Mouse (Mus musculus) heart, embryonic 14.5 days (tissue): Measurements from ENCODE around the gene Ubald2. TPM values are rescaled to one million over a fixed set of nuclear protein-coding genes. Genes with fewer than 3 reads are reported as not detected.
"Not testable (repeated sequence)": the region's sequence is repeated elsewhere in the genome, so short reads cannot be mapped to it uniquely, and the experiment has no call there.

ENCODE experiments used
- ATAC-seq: fragments of 200-750 bp; cut with Nextera tagmentation; 2 replicates; pipeline ENCODE4 v1.8.0; 2017; ENCODE audit warnings: low read depth, moderate TSS enrichment; ENCODE audit not compliant: insufficient number of reproducible peaks, insufficient read depth, low FRiP score
- H3K27ac ChIP-seq, 2 experiments: fragments of 200-500 bp in 1 of 2; fragments of 300-500 bp in 1 of 2; sonication (generic) in 1 of 2; replicated peaks in 1 of 2; 2 replicates each; pipeline ENCODE4 v1.5.1; 2012 to 2014; ENCODE audit warnings: low read depth in 2 of 2, low read length in 2 of 2, control low read depth in 1 of 2, mild to moderate bottlenecking in 1 of 2, mixed read lengths in 1 of 2; ENCODE audit not compliant: control insufficient read depth in 1 of 2, insufficient read depth in 1 of 2
- H3K27me3 ChIP-seq: fragments of 300-500 bp; sonication (generic); 2 replicates; pipeline ENCODE4 v1.6.1; 2014; ENCODE audit warnings: mild to moderate bottlenecking, low read length, control low read depth; ENCODE audit not compliant: control insufficient read depth, insufficient read depth
- H3K36me3 ChIP-seq: fragments of 300-500 bp; sonication (generic); 2 replicates; pipeline ENCODE4 v1.6.1; 2014; ENCODE audit warnings: mild to moderate bottlenecking, control low read depth, low read length, mixed read lengths; ENCODE audit not compliant: control insufficient read depth, insufficient read depth
- H3K4me1 ChIP-seq, 2 experiments: fragments of 200-500 bp in 1 of 2; fragments of 300-500 bp in 1 of 2; sonication (generic) in 1 of 2; 2 replicates each; pipeline ENCODE4 v1.6.1; 2012 to 2014; ENCODE audit warnings: low read length in 2 of 2, control low read depth in 1 of 2, mixed read lengths in 1 of 2; ENCODE audit not compliant: control insufficient read depth in 2 of 2, insufficient read depth in 2 of 2
- H3K4me2 ChIP-seq: fragments of 300-500 bp; sonication (generic); 2 replicates; pipeline ENCODE4 v1.6.1; 2014; ENCODE audit warnings: mild to moderate bottlenecking, low read length
- H3K4me3 ChIP-seq, 2 experiments: fragments of 200-500 bp in 1 of 2; fragments of 300-500 bp in 1 of 2; sonication (generic) in 1 of 2; 2 replicates each; pipeline ENCODE4 v1.5.1; 2012 to 2014; ENCODE audit warnings: low read length in 2 of 2, mild to moderate bottlenecking in 2 of 2, control low read depth in 1 of 2, low read depth in 1 of 2, moderate library complexity in 1 of 2; ENCODE audit not compliant: control insufficient read depth in 1 of 2, insufficient read depth in 1 of 2
- H3K9ac ChIP-seq: fragments of 300-500 bp; sonication (generic); 2 replicates; pipeline ENCODE4 v1.6.1; 2014; ENCODE audit warnings: mild to moderate bottlenecking, low read length
- H3K9me3 ChIP-seq: fragments of 300-500 bp; sonication (generic); 2 replicates; pipeline ENCODE4 v1.6.1; 2016; ENCODE audit warnings: low read length, control low read depth; ENCODE audit not compliant: control insufficient read depth
- WGBS: fragments of 180-500 bp; shearing (Covaris S2); extraction: QIAGEN DNeasy Blood & Tissue Kit; methylation state at CpG from one replicate; pipeline ENCODE4 v1.1.7; 2014; 5-methylcytosine and 5-hydroxymethylcytosine counted together
- polyA plus RNA-seq: library from polyadenylated mRNA; unstranded; fragments of >200 nt; fragmentation: Nextera tagmentation; extraction: Ambion mirVana; gene quantifications from 2 replicates; pipeline ENCODE4 v1.2.1, GENCODE M21; 2014

Gene Ubald2
- polyA plus RNA-seq, 1 experiment from 2014 or later = 62.9 TPM

DNA sequence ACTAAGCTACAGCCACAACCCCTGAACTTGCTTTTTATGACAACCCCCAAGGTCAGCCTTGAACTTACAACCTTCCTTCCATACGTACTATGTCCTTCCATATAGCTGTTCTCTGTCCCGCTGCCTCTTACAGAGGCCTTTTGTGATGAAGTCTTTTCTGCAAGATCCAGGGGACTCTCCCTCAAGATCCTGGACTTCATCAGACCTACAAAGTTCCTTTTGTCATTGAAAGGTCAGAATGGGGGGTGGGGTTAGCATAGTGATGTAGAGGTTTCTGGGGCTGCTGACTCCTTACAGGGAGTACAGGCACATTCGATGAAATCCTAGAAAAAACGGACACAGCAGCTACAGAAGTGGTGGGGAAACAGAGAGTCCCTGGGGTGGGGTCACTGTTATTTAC is 25.9 kb downstream of the Ubald2 start:
- 61% methylated on average over 4 of the region's 4 CpGs for WGBS
- no peaks in the 10 kb centered on the region for H3K27me3 ChIP-seq
- no peak for ATAC-seq
- H3K27ac ChIP-seq = no peak overlapping the region
- H3K4me1 ChIP-seq = no peaks in the 10 kb centered on the region
- H3K4me3 ChIP-seq = no peak overlapping the region
- no peak overlapping the region for H3K9ac ChIP-seq
- no peak overlapping the region for H3K4me2 ChIP-seq
- H3K36me3 ChIP-seq = no peaks in the 10 kb centered on the region
- H3K9me3 ChIP-seq = no peaks in the 10 kb centered on the region

DNA sequence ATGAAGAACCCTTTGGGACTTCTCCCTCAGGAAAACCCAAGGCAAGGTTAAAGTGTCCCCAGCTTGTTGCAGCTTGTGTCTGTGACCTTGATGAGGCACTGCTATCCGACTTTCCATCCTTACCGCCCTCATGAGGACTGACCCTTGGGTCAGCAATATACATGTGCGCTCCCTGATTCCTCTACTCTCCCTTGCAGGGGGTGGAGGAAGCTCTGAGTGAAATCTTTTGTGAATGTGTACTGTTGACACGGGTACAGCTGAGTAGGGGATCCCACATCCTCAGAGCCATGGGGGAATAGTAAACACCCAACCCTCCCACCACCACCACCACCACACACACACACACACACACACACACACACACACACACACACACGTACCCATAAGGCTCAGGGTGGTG is 29.4 kb downstream of the Ubald2 start:
- no peak overlapping the region for H3K27ac ChIP-seq
- no peaks in the 10 kb centered on the region for H3K27me3 ChIP-seq
- no peaks in the 10 kb centered on the region for H3K4me1 ChIP-seq
- no peaks in the 10 kb centered on the region for H3K9me3 ChIP-seq
- no peak overlapping the region for H3K9ac ChIP-seq
- no peak overlapping the region for H3K4me2 ChIP-seq
- no peak overlapping the region for H3K4me3 ChIP-seq
- no peaks in the 10 kb centered on the region for H3K36me3 ChIP-seq
- WGBS = 53% methylated on average over 5 of the region's 5 CpGs
- no peak for ATAC-seq

DNA sequence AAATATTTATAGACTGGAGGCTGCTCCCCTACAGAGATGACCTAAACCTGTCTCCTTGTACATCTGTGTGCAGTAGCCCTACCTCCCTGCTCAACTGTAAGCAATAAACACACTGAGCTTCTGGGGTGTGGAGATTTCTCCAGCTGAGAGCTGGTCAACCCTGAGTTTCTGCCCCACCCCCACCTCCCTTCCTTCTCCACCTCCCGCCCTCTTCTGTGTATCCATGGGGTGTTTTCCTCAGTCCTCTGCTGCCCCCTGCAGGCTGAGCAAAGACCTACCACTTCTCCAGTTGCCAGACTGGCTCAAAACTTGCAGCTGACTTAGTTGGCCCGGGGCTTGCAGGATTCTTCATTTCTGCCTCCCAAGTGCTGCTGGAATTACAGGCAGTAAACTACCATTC is 29.9 kb downstream of the Ubald2 start:
- Histone ChIP-seq H3K4me3 (no peak overlapping the region), H3K27ac (no peak overlapping the region), H3K4me2 (no peak overlapping the region), H3K36me3 (no peaks in the 10 kb centered on the region), H3K27me3 (no peaks in the 10 kb centered on the region), H3K4me1 (no peaks in the 10 kb centered on the region), H3K9ac (no peak overlapping the region), H3K9me3 (no peaks in the 10 kb centered on the region)
- 2% methylated on average over 2 of the region's 2 CpGs for WGBS
- peak; percentile 31; the same call in 1 of the 2 replicates for ATAC-seq

DNA sequence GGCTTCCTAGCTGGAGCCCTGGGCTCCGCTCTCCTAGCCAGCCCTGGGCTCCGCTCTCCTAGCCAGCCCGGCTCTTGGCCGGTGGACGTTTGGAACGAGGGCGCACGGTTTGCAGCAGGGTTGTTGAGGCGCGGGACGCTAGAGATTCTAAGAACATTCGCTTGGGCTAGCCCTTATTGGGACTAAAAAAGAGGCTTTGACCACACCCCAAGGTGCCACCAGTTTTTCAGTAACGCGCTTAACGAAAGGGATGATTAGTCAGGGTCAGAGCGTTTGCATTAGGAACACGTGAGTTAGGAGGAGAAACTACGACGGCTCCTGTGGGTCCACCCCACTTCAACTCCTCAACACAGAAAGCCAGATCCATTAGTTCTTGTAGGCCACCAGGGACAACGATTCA is 32.2 kb downstream of the Ubald2 start, which contains the start of gene Qrich2:
TSS of gene Qrich2 (minus strand) at position 101 of the 400 bp plus-strand sequence.
- Histone ChIP-seq H3K4me3 (no peak within 1 kb of the TSS), H3K4me2 (no peak within 1 kb of the TSS), H3K9ac (no peak within 1 kb of the TSS), H3K4me1 (peaks cover under 1 to 3% of the 10 kb centered on the region in 2 experiments; a peak in 2 of 4 replicates), H3K27me3 (no peaks in the 10 kb centered on the region), H3K9me3 (no peaks in the 10 kb centered on the region), H3K36me3 (peaks cover 16% of the 10 kb centered on the region), H3K27ac (no peak within 1 kb of the TSS)
- ATAC-seq = no peak
- 57% methylated on average over 20 of the region's 20 CpGs for WGBS

DNA sequence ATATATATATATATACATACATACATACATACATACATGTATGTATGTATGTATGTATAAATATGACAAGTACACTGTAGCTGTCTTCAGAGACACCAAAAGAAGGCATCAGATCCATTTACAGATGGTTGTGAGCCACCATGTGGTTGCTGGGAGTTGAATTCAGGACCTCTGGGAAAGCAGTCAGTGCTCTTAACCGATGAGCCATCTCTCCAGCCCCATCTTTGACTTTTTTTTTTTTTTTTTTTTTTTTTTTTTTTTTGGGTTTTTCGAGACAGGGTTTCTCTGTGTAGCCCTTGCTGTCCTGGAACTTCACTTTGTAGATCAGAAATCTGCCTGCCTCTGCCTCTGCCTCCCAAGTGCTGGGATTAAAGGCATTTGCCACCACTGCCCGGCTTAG is 34.4 kb downstream of the Ubald2 start:
- not testable (repeated sequence) for H3K4me2 ChIP-seq, H3K4me1 ChIP-seq, H3K9me3 ChIP-seq, ATAC-seq, H3K4me3 ChIP-seq, H3K9ac ChIP-seq, H3K27me3 ChIP-seq, H3K27ac ChIP-seq
- peaks cover 38% of the 10 kb centered on the region for H3K36me3 ChIP-seq
- WGBS = 83% methylated on average over 3 of the region's 3 CpGs

DNA sequence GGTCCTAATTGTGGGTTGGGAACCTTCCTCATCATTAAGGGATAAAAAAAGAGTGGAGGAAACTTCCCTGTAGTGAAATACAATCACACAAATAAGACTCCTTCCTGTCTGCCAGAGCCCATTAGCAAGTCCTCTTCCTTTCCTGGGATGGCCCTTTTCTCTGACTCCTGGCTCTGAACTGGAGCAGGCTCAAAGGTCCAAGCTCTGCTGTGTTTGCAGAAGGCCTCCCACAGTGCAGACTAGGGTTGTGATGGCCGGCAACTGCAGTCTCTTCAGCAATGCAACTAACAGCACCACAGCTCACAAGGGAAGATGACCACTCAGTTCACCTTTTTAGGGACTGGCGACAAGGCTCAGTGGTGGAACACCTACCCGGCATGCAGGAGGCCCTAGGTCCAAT is 36.4 kb downstream of the Ubald2 start:
- no peaks in the 10 kb centered on the region for H3K27me3 ChIP-seq
- H3K9me3 ChIP-seq = no peaks in the 10 kb centered on the region
- ATAC-seq = no peak
- H3K4me3 ChIP-seq = no peak overlapping the region
- H3K27ac ChIP-seq = peak overlapping the region; percentile 52 to 72; a peak in 3 of 4 replicates
- H3K9ac ChIP-seq = no peak overlapping the region; the same call in 1 of the 2 replicates
- peaks cover 3 to 5% of the 10 kb centered on the region in 2 experiments; a peak in 2 of 4 replicates for H3K4me1 ChIP-seq
- peaks cover 57% of the 10 kb centered on the region for H3K36me3 ChIP-seq
- H3K4me2 ChIP-seq = no peak overlapping the region
- WGBS = 85% methylated on average over 3 of the region's 3 CpGs

DNA sequence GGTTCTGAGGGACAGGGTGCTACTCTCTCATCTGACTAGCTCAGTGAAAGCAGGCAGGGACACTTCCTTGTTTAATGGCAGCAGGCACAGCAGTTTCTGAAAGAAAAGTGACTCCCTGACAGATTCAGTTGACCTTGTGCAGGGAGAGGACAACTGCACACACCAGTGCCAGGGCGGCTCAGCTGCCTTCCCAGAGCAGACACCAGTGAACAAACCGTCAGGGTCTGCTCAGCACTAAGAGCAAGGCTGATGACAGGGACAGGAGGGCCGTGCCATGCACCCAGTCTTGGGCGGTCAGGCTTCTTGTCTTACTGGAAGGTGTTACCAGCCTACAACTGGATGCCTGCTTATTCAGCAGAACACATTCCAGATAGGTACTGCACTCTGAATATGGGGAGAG is 37.0 kb downstream of the Ubald2 start:
- H3K27ac ChIP-seq = peak overlapping the region; percentile 52 to 72
- H3K4me1 ChIP-seq = peaks cover 3 to 5% of the 10 kb centered on the region in 2 experiments; a peak in 2 of 4 replicates
- H3K36me3 ChIP-seq = peaks cover 63% of the 10 kb centered on the region
- ATAC-seq = peak; percentile 72; the same call in 1 of the 2 replicates
- H3K9me3 ChIP-seq = no peaks in the 10 kb centered on the region
- H3K4me3 ChIP-seq = no peak overlapping the region
- H3K4me2 ChIP-seq = no peak overlapping the region
- 42% methylated on average over 4 of the region's 4 CpGs for WGBS
- H3K9ac ChIP-seq = no peak overlapping the region; the same call in 1 of the 2 replicates
- no peaks in the 10 kb centered on the region for H3K27me3 ChIP-seq

DNA sequence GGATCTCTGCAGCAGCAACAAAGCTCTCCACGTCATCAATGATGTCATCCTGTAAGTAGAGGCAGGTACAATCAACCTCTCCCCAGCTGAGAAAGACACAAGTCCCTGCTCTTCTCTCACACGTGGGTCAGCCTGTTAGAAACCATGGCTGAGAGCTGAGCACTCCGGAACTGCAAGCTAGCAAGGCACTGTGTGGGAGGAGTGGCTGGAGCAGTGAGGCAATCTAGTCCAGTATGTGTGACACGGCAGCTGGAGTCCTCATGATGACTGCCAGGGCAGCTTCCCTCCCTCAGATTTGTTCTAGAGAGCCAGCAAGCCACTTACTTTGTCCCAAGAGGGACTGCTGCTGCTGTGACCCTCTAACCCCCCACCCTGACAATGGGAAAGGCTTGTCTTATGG is 38.4 kb downstream of the Ubald2 start:
- Histone ChIP-seq H3K9me3 (no peaks in the 10 kb centered on the region), H3K4me3 (no peak overlapping the region), H3K4me2 (no peak overlapping the region), H3K36me3 (peaks cover 77% of the 10 kb centered on the region), H3K4me1 (peaks cover 5 to 10% of the 10 kb centered on the region in 2 experiments; a peak in 2 of 4 replicates), H3K27me3 (no peaks in the 10 kb centered on the region), H3K9ac (no peak overlapping the region), H3K27ac (no peak overlapping the region)
- ATAC-seq = no peak
- 67% methylated on average over 4 of the region's 4 CpGs for WGBS
